Mouse (Mus musculus) embryo, embryonic 11 days (tissue): ENCODE results near the gene Dyrk1a.

ENCODE experiments used
- DNase-seq: peaks from one replicate; pipeline ENCODE4 v3.0.0-alpha.2; 2015

The Dyrk1a gene

GRCm38 (mm10) chr16:94720476-94721153, 150.8 kb downstream of the Dyrk1a start:
- DNase-seq = no peak

- DNase-seq = no peak
These were observed 151.8 kb downstream of the Dyrk1a start for GRCm38 (mm10) chr16:94721549-94722006.

GRCm38 (mm10) chr16:94722936-94723335, 153.1 kb downstream of the Dyrk1a start:
- DNase-seq = no peak

- peak; percentile 93 for DNase-seq
These were observed 154.3 kb downstream of the Dyrk1a start for GRCm38 (mm10) chr16:94724061-94724596.

- peak; percentile 52 for DNase-seq
These were observed 155.0 kb downstream of the Dyrk1a start for GRCm38 (mm10) chr16:94724747-94725211.

GRCm38 (mm10) chr16:94729236-94729635, 159.4 kb downstream of the Dyrk1a start:
- no peak for DNase-seq

- no peak for DNase-seq
These were observed 161.2 kb downstream of the Dyrk1a start for GRCm38 (mm10) chr16:94731027-94731426.

GRCm38 (mm10) chr16:94735472-94735871, 165.7 kb downstream of the Dyrk1a start:
- no peak for DNase-seq

GRCm38 (mm10) chr16:94736462-94737358, 166.9 kb downstream of the Dyrk1a start:
- DNase-seq = no peak

- no peak for DNase-seq
These were observed 167.5 kb downstream of the Dyrk1a start for GRCm38 (mm10) chr16:94737359-94737687.

GRCm38 (mm10) chr16:94743853-94744501, 174.2 kb downstream of the Dyrk1a start:
- peak; percentile 77 for DNase-seq

- no peak for DNase-seq
These were observed 175.2 kb downstream of the Dyrk1a start for GRCm38 (mm10) chr16:94745016-94745415.
